Mouse (Mus musculus) lung, embryonic 15.5 days (tissue): ENCODE measurements around the gene Rbm8a2. TPM values are rescaled to one million over a fixed set of nuclear protein-coding genes. Genes with fewer than 3 reads are reported as not detected.

ENCODE experiments used
- ATAC-seq: fragments of 200-750 bp; cut with Nextera tagmentation; 2 replicates; pipeline ENCODE4 v1.8.0; 2017; ENCODE audit warnings: moderate number of reproducible peaks, borderline replicate concordance; ENCODE audit not compliant: low FRiP score, low TSS enrichment; ENCODE audit errors: extremely low read depth
- H3K27ac ChIP-seq: fragments of 300-500 bp; sonication (generic); 2 replicates; pipeline ENCODE4 v1.5.1; 2015; ENCODE audit warnings: moderate library complexity, mild to moderate bottlenecking, inconsistent platforms
- H3K27me3 ChIP-seq: fragments of 300-500 bp; sonication (generic); 2 replicates; pipeline ENCODE4 v1.6.1; 2015; ENCODE audit warnings: inconsistent platforms
- H3K36me3 ChIP-seq: fragments of 300-500 bp; sonication (generic); 2 replicates; pipeline ENCODE4 v1.6.1; 2015; ENCODE audit warnings: inconsistent platforms
- H3K4me1 ChIP-seq: fragments of 300-500 bp; sonication (generic); 2 replicates; pipeline ENCODE4 v1.6.1; 2015; ENCODE audit warnings: inconsistent platforms
- H3K4me2 ChIP-seq: fragments of 300-500 bp; sonication (generic); 2 replicates; pipeline ENCODE4 v1.6.1; 2015; ENCODE audit warnings: inconsistent platforms, mild to moderate bottlenecking, moderate library complexity
- H3K4me3 ChIP-seq: fragments of 300-500 bp; sonication (generic); 2 replicates; pipeline ENCODE4 v1.5.1; 2015; ENCODE audit warnings: mild to moderate bottlenecking, inconsistent platforms
- H3K9ac ChIP-seq: fragments of 300-500 bp; sonication (generic); 2 replicates; pipeline ENCODE4 v1.6.1; 2015; ENCODE audit warnings: inconsistent platforms
- H3K9me3 ChIP-seq: fragments of 300-500 bp; sonication (generic); 2 replicates; pipeline ENCODE4 v1.6.1; 2016; ENCODE audit warnings: inconsistent platforms
- WGBS: fragments of 180-500 bp; shearing (Covaris S2); methylation state at CpG from one replicate; pipeline ENCODE4 v1.1.7; 2015; 5-methylcytosine and 5-hydroxymethylcytosine counted together
- polyA plus RNA-seq: library from polyadenylated mRNA; unstranded; fragments of >200 nt; fragmentation: Nextera tagmentation; extraction: Ambion mirVana; gene quantifications from 2 replicates; pipeline ENCODE4 v1.2.1, GENCODE M21; 2015

Rbm8a2 gene
- polyA plus RNA-seq, 1 experiment from 2014 or later, result 0.49 TPM

- H3K27me3 ChIP-seq, result no peaks in the 10 kb centered on the region
- H3K9me3 ChIP-seq, result no peaks in the 10 kb centered on the region
- no peak overlapping the region for H3K4me3 ChIP-seq
- H3K27ac ChIP-seq, result peak overlapping the region; percentile 64
- H3K9ac ChIP-seq, result no peak overlapping the region
- no peaks in the 10 kb centered on the region for H3K4me1 ChIP-seq
- H3K36me3 ChIP-seq, result no peaks in the 10 kb centered on the region
- ATAC-seq, result no peak
- H3K4me2 ChIP-seq, result no peak overlapping the region
- WGBS, result 81% methylated on average over 5 of the region's 5 CpGs
These were observed 9.5 kb upstream of the Rbm8a2 start for GRCm38 (mm10) chr1:175988448-175988847.

- no peaks in the 10 kb centered on the region for H3K9me3 ChIP-seq
- H3K36me3 ChIP-seq, result no peaks in the 10 kb centered on the region
- 88% methylated on average over 5 of the region's 5 CpGs for WGBS
- no peaks in the 10 kb centered on the region for H3K4me1 ChIP-seq
- ATAC-seq, result no peak
- H3K4me2 ChIP-seq, result no peak overlapping the region
- no peaks in the 10 kb centered on the region for H3K27me3 ChIP-seq
- H3K4me3 ChIP-seq, result no peak overlapping the region
- H3K9ac ChIP-seq, result no peak overlapping the region
- no peak overlapping the region for H3K27ac ChIP-seq
These were observed 8.2 kb downstream of the Rbm8a2 start for GRCm38 (mm10) chr1:175970710-175971109.

GRCm38 (mm10) chr1:175967004-175967745 is 11.7 kb downstream of the Rbm8a2 start:
- no peak overlapping the region for H3K9ac ChIP-seq
- H3K27me3 ChIP-seq, result no peaks in the 10 kb centered on the region
- no peaks in the 10 kb centered on the region for H3K9me3 ChIP-seq
- H3K4me3 ChIP-seq, result no peak overlapping the region
- no peak overlapping the region for H3K4me2 ChIP-seq
- ATAC-seq, result no peak
- WGBS, result 91% methylated on average over 5 of the region's 5 CpGs
- no peaks in the 10 kb centered on the region for H3K36me3 ChIP-seq
- no peak overlapping the region for H3K27ac ChIP-seq
- no peaks in the 10 kb centered on the region for H3K4me1 ChIP-seq

GRCm38 (mm10) chr1:175961786-175962185 is 17.1 kb downstream of the Rbm8a2 start:
- Histone ChIP-seq H3K27me3 (no peaks in the 10 kb centered on the region), H3K9me3 (no peaks in the 10 kb centered on the region), H3K4me2 (no peak overlapping the region), H3K9ac (no peak overlapping the region), H3K27ac (no peak overlapping the region), H3K4me1 (no peaks in the 10 kb centered on the region), H3K36me3 (no peaks in the 10 kb centered on the region), H3K4me3 (no peak overlapping the region)
- whole genome bisulfite sequencing, result 84% methylated on average over 2 of the region's 2 CpGs
- ATAC-seq, result no peak

GRCm38 (mm10) chr1:175950851-175951250 is 28.1 kb downstream of the Rbm8a2 start:
- Histone ChIP-seq H3K9me3 (no peaks in the 10 kb centered on the region), H3K4me1 (no peaks in the 10 kb centered on the region), H3K4me3 (no peak overlapping the region), H3K36me3 (no peaks in the 10 kb centered on the region), H3K27me3 (no peaks in the 10 kb centered on the region), H3K9ac (no peak overlapping the region), H3K4me2 (no peak overlapping the region), H3K27ac (no peak overlapping the region)
- 61% methylated on average over 2 of the region's 2 CpGs for WGBS
- ATAC-seq, result no peak

- no peak overlapping the region for H3K9ac ChIP-seq
- H3K4me1 ChIP-seq, result no peaks in the 10 kb centered on the region
- no peak overlapping the region for H3K4me2 ChIP-seq
- 79% methylated on average over 3 of the region's 3 CpGs for WGBS
- no peaks in the 10 kb centered on the region for H3K9me3 ChIP-seq
- no peak overlapping the region for H3K4me3 ChIP-seq
- no peaks in the 10 kb centered on the region for H3K36me3 ChIP-seq
- no peak overlapping the region for H3K27ac ChIP-seq
- H3K27me3 ChIP-seq, result no peaks in the 10 kb centered on the region
- no peak for ATAC-seq
These were observed 28.5 kb downstream of the Rbm8a2 start for GRCm38 (mm10) chr1:175950421-175950820.

- no peak for ATAC-seq
These were observed 32.1 kb downstream of the Rbm8a2 start for GRCm38 (mm10) chr1:175946718-175947315.

GRCm38 (mm10) chr1:175943168-175943567 is 35.7 kb downstream of the Rbm8a2 start:
- no peaks in the 10 kb centered on the region for H3K36me3 ChIP-seq
- no peak overlapping the region for H3K9ac ChIP-seq
- no peaks in the 10 kb centered on the region for H3K4me1 ChIP-seq
- H3K9me3 ChIP-seq, result no peaks in the 10 kb centered on the region
- 84% methylated on average over 7 of the region's 7 CpGs for WGBS
- no peak overlapping the region for H3K4me3 ChIP-seq
- no peak for ATAC-seq
- no peaks in the 10 kb centered on the region for H3K27me3 ChIP-seq
- H3K4me2 ChIP-seq, result no peak overlapping the region
- no peak overlapping the region for H3K27ac ChIP-seq

More at GRCm38 (mm10) chr1:175946718-175947315, 32.1 kb downstream of the Rbm8a2 start:
- Histone ChIP-seq H3K4me3 (no peak overlapping the region), H3K27ac (no peak overlapping the region), H3K9me3 (no peaks in the 10 kb centered on the region), H3K36me3 (no peaks in the 10 kb centered on the region), H3K27me3 (no peaks in the 10 kb centered on the region), H3K4me1 (no peaks in the 10 kb centered on the region), H3K4me2 (no peak overlapping the region), H3K9ac (no peak overlapping the region)
- WGBS, result 55% methylated on average over 4 of the region's 4 CpGs

GRCm38 (mm10) chr1:175938731-175939130 is 40.2 kb downstream of the Rbm8a2 start:
- WGBS, result 69% methylated on average over 3 of the region's 3 CpGs
- no peaks in the 10 kb centered on the region for H3K27me3 ChIP-seq
- no peak for ATAC-seq
- H3K4me3 ChIP-seq, result no peak overlapping the region
- H3K4me1 ChIP-seq, result peaks cover 3% of the 10 kb centered on the region; the same call in 1 of the 2 replicates
- no peaks in the 10 kb centered on the region for H3K9me3 ChIP-seq
- no peak overlapping the region for H3K27ac ChIP-seq
- no peaks in the 10 kb centered on the region for H3K36me3 ChIP-seq
- H3K9ac ChIP-seq, result no peak overlapping the region
- no peak overlapping the region for H3K4me2 ChIP-seq

- H3K27ac ChIP-seq, result no peak overlapping the region
- H3K4me1 ChIP-seq, result peaks cover 3% of the 10 kb centered on the region; the same call in 1 of the 2 replicates
- ATAC-seq, result peak; percentile 70; the same call in 1 of the 2 replicates
- no peak overlapping the region for H3K4me3 ChIP-seq
- H3K36me3 ChIP-seq, result no peaks in the 10 kb centered on the region
- WGBS, result 9% methylated on average over 11 of the region's 11 CpGs
- H3K9ac ChIP-seq, result no peak overlapping the region
- H3K4me2 ChIP-seq, result peak overlapping the region; percentile 48
- no peaks in the 10 kb centered on the region for H3K27me3 ChIP-seq
- H3K9me3 ChIP-seq, result no peaks in the 10 kb centered on the region
These were observed 42.6 kb downstream of the Rbm8a2 start for GRCm38 (mm10) chr1:175936282-175936737.

- peaks cover 3% of the 10 kb centered on the region; the same call in 1 of the 2 replicates for H3K4me1 ChIP-seq
- no peak overlapping the region for H3K9ac ChIP-seq
- no peaks in the 10 kb centered on the region for H3K27me3 ChIP-seq
- no peak overlapping the region for H3K4me2 ChIP-seq
- no peak overlapping the region for H3K27ac ChIP-seq
- 89% methylated on average over 5 of the region's 5 CpGs for WGBS
- no peak for ATAC-seq
- no peaks in the 10 kb centered on the region for H3K9me3 ChIP-seq
- no peaks in the 10 kb centered on the region for H3K36me3 ChIP-seq
- H3K4me3 ChIP-seq, result no peak overlapping the region
These were observed 47.5 kb downstream of the Rbm8a2 start for GRCm38 (mm10) chr1:175931391-175931790.
